Mouse (Mus musculus): ENCODE results near the gene Tspan33.

DNA sequence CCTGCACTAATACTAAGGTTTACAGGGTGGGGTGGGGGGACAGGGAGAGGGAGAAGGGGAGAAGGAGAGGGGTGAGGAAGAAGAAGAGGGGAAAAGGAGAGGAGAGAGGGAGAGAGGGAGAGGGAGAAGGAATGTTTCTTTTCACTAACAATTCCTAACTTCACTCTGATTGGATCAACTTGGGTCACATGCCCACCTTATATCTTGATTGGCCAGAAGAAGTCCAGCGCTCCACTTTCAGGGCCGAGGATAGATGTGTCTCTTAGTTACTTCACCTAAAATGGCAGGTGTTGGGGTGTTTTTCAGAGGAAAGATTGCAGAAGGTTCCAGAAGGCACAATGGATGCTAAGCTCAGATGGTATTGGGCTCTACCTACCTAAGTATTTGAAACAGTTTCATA is 20.3 kb upstream of the Tspan33 start:
- TF ChIP-seq EP300 (IDR thresholded peaks at IDR 0.05; ENCODE audit: insufficient read depth, low read depth, low read length) (no peak), POLR2A (IDR thresholded peaks at IDR 0.05; ENCODE audit: insufficient read depth, low read length) (no peak), CTCF (IDR thresholded peaks at IDR 0.05; ENCODE audit: low read depth, low read length) (no peak)
